In genomic region chr11:68155821-68156220, GRCm38 (mm10) we compare ENCODE assay signal across 26 mouse cellular contexts.
"Had no signal": no experiment of that assay in that cellular context is flagged by ENCODE, and none has a peak within 500 bp of the region (broad histone marks: within the 10 kb centered on the region; RNA-seq: fewer than 3 reads in every experiment).

No protein-coding gene starts in this region.

- H3K9ac ChIP-seq: heart, embryonic 13.5 days; heart, embryonic 15.5 days; hindbrain, embryonic 12.5 days; hindbrain, embryonic 14.5 days; intestine, embryonic 15.5 days; limb, embryonic 13.5 days; limb, embryonic 15.5 days; liver, embryonic 12.5 days; liver, embryonic 14.5 days had no signal

- H3K4me3 ChIP-seq: heart, adult 2 months; heart, embryonic 13.5 days; heart, embryonic 15.5 days; hindbrain, embryonic 10.5 days; hindbrain, embryonic 12.5 days; intestine, embryonic 15.5 days; layer of hippocampus, adult 2 months; left cerebral cortex, adult 2 months; limb, embryonic 13.5 days; limb, embryonic 15.5 days; liver, embryonic 12.5 days had no signal

- H3K27me3 ChIP-seq: heart, embryonic 13.5 days; heart, embryonic 15.5 days; hindbrain, embryonic 12.5 days; intestine, embryonic 15.5 days; limb, embryonic 13.5 days; limb, embryonic 15.5 days; liver, embryonic 12.5 days had no signal

- ATAC-seq: hindbrain, embryonic 16.5 days; inflammation-experienced regulatory T-cells, adult 6 months; intestine, embryonic 15.5 days; intestine, postnatal 0 days; liver, embryonic 12.5 days had no signal

- H3K9me3 ChIP-seq: heart, embryonic 13.5 days; heart, embryonic 15.5 days; hindbrain, embryonic 12.5 days; intestine, embryonic 15.5 days; limb, embryonic 13.5 days; limb, embryonic 15.5 days; liver, embryonic 12.5 days had no signal

- H3K36me3 ChIP-seq: heart, embryonic 13.5 days; heart, embryonic 15.5 days; hindbrain, embryonic 10.5 days; hindbrain, embryonic 12.5 days; intestine, embryonic 15.5 days; limb, embryonic 13.5 days; limb, embryonic 15.5 days; liver, embryonic 12.5 days had no signal

- DNase-seq: gastrocnemius, postnatal 14 days; gastrocnemius, postnatal 36 days; heart, adult 11 months; heart, adult 2 months; heart, postnatal 14 days; heart, postnatal 36 days; kidney, adult 18-20 months; kidney, adult 8-10 months; kidney, postnatal 10 days; kidney, postnatal 25 days had no signal

- H3K4me1 ChIP-seq: intestine, embryonic 15.5 days had no signal

- H3K4me2 ChIP-seq: heart, embryonic 11.5 days; heart, embryonic 13.5 days; heart, embryonic 15.5 days; hindbrain, embryonic 12.5 days; hindbrain, embryonic 14.5 days; intestine, embryonic 15.5 days; limb, embryonic 13.5 days; limb, embryonic 15.5 days; liver, embryonic 12.5 days had no signal

- H3K27ac ChIP-seq: heart, adult 2 months; heart, embryonic 13.5 days; heart, embryonic 15.5 days; hindbrain, embryonic 10.5 days; hindbrain, embryonic 12.5 days; hindbrain, embryonic 14.5 days; intestine, embryonic 15.5 days; layer of hippocampus, adult 2 months; left cerebral cortex, adult 2 months; limb, embryonic 13.5 days; limb, embryonic 15.5 days; liver, embryonic 12.5 days; liver, embryonic 14.5 days had no signal
